Mouse (Mus musculus): ENCODE data around the gene Ncor2.

Gene Ncor2

DNA sequence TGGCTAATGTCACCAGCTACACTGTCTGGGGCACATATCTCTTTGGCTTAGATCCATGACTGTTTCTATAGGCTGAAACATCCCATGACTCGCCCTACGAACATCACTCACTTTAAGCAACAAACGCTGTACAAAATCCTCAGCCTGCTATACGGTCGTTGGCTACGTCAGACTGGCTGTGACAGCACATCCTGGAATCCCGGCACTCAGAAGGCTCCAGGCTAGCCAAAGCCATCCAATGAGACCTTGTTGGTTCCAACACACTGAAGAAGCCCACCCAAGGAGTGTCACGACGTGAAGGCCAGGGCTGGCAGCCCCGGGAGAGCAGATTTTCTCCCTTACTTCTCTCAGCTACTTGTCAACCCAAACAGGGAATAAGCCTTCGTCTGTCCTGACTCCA is 82.7 kb downstream of the Ncor2 start:
- no peak for DNase-seq (ENCODE audit: low spot score in 2 of 2)

DNA sequence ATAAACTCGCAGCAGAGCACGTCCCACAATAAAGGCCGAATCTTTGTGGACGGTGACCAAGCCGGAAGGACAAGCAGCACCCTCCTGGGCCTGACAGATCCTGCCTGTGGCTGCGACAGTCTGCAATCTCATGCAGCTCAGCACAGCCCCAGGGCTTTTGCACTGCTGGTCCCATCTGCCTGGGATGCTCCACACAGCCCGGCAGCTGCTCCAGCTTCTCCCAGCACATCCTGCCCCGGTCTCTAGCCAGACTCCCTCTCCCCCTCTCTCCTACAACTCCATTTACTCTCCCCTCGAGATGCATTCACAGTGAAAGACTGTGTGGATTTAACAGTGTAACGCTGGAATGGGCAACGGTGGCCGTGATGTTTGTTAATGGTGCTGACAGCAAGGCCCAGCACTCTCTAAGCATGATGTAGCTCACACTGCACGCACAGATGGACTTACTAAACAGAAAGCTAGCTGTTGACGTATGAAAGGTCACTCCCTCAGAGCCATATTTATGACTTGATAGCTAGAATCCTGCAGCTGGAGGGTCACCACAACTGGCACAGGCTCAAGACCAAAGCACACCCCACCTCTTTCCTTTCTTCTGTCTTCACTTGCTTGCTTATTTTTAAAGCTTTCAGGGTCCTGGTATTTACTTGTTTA is 83.4 kb downstream of the Ncor2 start:
- no peak for DNase-seq (ENCODE audit: low spot score in 2 of 2)

DNA sequence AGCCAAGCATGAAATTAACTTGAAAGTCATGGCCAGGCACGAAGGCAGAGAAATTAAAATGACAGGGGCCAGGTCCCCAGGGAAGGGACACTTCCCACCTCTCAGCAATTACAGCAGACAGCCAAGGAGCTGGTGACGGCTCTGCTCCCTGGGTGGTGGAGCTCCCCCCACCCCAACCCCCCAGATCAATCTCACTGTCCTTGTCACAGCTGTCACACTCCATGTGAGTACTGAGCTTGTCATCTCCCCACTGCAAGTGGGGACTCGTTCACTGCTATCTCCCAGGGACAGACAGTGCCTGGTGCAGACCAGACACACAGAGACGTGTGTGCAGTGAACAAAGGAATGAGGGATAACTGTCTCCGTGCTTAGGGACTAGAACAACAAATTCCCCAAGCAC is 85.2 kb downstream of the Ncor2 start:
- no peak for DNase-seq (ENCODE audit: low spot score in 2 of 2)

DNA sequence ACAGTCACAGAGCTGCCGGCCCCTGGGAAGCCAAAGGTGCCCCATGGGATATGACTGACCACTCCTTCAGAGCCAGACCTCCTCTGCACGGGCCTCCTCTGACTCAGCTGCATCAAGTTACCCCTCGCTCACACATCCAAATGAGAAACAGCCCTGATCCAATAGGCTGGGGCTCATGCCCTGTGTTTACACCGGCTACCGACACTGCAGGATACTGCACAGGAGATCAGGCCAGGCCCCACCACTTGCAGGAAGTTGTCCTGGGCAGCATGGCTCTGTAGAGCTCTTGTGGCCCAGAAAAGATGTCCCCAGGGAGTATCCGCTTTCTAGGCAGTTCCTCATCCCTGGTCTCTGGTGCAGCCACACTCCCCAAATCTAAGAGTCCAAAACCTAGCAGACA is 90.9 kb downstream of the Ncor2 start:
- no peak for DNase-seq (ENCODE audit: low spot score in 2 of 2)

DNA sequence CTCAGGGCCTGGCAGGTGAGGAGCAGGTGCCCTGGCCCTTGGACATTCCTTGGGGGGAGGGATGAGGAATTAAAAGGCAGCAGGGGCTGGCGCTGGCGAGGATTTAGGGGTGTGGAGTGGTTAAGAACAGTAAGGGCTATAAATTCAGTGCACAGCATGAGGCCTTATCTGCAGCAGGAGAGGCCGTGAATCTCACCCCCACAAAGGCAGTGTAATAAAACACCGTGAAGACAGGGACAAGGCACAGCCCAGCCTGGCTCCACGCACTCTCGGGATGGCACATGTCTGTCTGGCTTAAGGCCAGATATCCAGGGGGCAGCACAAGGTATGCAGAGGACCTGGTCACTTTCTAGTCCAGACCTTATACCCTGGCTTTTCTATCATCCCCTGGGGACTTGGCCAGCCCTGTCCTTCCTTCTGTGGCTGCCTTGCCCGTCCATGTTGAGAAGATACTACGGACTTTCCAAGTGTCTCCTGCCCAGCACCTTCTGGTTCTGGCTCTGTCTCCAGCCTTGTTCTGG is 93.9 kb downstream of the Ncor2 start:
- no peak for DNase-seq (ENCODE audit: low spot score in 2 of 2)

DNA sequence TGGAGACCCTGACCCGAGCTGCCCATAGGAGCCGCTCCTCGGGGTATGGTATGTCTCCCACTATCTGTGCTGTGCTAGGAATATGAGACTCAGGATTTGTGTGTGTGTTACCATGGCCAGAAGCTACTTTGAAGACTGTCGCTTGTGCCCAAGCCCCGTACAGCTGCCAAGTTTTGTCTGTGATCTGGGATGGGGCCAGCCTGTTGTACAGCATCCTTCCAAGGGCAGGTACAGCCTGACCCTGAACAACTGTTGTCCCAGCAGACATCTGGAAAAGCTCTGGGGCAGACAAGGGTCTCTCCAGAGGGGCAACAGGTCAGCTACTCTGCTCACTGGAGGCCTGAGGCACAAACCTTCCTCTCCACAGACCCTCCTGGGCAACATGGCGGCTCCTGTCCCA is 95.3 kb downstream of the Ncor2 start:
- no peak for DNase-seq (ENCODE audit: low spot score in 2 of 2)

DNA sequence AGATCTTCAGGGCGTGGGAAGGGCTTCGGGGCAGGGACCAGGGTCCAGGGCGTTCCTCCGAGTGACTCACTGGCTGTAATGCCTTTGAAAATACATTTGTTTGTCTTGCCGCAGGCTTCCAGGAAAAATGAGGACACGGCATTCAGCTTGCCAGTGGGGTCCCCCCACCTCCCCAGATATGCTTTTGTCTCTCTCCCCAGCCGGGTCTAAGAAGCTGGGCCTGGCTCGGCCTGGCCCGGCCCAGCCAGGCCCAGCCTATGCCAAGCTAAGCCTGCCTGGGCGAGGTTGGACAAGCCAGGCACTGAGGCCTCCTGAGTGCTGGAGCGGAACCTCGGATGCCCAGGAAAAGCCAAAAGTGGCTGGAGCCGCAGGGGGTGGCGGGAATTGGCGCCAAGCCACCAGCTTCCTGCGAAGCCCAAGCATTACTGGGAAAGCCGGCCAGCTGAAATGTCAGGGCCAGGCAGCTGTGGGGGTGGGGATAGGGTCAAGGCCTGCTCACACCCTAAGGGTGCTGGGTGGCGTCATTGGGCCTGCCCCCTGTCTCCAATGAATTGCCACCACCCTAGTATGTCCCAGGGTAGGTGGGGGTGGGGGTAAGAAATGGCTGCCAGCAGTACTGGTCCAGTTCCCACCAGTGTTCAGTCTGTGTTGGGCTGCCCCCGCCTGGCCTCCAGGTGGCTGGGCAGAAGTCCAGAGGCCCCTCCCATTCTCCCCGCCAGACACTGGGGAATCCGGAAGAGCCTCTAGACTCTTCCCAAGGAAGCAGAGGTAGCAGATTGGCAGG is 97.5 kb downstream of the Ncor2 start:
- peak; percentile 78 to 91 for DNase-seq (ENCODE audit: low spot score in 2 of 2)

DNA sequence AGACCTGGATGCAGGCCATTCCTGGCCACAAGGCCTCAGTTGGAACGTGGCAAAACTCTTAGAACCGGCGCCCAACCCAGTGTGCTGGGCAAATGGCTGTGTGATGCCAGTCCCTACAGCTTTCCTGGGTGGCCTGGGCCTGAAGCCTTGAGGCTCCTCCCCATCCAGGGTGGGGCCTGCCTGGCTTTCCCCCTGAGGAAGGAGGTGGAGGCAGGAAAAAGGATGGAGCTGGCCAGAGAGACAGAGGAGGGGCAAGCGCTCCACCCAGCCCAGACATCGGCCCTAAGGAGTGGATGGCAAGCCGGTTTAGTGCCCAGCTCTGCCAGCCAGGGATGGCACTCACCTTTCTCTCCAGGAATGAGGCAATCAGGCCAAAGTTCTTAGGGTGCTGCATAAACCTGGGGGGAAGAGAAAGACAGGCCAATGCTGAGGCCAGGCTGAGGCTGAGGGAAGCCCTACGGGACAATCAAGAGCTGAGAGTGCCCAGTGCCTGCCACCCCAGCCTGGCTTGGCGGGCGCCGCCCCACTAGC is 98.2 kb downstream of the Ncor2 start:
- DNase-seq (ENCODE audit: low spot score in 2 of 2): no peak

DNA sequence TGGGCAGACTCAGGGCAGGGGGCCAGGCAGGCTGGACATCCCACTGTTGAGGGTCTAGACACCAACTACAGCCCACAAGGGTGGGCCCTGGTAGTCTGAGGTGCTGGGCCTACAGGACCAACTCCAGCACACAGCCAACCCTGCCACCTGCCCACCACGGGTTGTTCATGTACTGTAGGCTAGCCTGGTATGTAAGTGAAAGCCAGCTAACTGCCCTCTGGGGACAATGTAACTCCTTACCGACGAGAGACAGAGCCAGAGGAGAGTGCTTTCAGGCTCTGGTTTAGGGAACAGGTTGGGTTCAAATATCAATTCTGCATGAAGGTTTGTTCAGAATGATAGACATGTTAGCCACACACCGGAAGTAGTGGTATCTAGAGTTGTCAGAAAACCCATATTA is 98.7 kb downstream of the Ncor2 start:
- DNase-seq (ENCODE audit: low spot score in 2 of 2): no peak

DNA sequence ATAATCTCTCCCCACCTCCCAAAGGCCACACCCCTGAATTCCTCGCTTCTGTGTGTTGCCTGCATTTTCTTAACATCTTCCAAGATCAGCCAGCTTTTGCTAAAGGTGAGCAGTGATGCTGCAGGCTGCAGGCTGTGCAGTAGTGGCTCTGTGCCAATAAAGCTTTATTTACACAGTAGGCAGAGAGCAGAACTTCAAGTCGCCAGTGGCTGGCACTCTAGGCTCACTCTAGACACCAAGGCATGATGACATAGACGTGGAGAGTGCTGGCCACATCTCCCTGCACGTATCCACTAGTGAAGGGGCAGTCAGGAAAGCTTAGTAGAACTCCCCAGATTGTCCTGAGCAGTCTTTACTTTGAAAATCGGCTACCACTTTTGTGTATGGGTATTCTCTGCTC is 100.8 kb downstream of the Ncor2 start:
- DNase-seq (ENCODE audit: low spot score in 2 of 2): no peak

DNA sequence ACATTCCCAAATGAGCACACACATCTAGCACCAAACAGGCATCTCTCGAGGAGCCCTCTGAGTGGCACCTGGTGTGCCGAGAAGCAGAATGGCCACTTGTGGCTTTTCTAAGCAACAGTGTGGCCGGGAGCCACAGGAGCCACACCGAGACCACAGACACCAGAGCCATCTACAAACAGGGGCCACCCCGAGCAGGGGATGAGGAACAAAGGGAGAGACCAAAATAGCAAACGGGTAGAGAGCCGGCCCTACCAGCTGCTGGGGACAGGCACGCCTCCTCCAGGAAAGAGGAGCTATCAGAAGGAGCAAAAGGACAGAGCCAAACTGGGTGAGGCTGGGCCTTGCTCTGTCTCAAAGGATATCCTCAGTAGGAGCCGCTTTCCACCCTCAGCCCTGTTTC is 102.8 kb downstream of the Ncor2 start:
- no peak for DNase-seq (ENCODE audit: low spot score in 2 of 2)

DNA sequence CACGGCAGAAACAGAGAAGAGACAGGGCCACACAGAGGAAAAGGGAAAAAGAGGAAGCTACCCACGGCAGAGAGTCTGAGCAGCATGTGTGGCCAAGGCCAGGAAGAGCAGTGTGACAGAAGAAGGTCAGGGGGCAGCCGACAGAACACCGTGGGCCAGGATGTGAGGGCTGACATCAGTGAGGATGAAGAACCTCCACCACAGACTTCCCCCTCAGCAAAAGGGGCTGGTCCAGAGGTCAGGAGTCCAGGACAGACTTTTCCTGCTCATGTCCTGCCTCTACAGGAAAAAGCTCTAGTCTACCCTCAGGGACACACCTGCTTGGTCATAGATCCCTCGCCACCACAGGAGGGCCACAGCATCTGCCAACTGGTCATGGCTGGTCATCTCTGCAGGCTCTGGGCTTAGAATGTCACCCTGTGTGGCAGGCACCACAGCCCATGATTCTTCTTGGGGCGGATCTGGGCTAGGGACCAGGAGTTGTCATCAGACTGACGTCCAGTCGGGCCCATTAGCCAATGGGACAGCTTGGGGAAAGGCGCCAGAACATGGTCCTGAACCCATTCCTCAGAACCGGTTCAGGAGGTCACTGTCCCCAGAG is 104.3 kb downstream of the Ncor2 start:
- DNase-seq (ENCODE audit: low spot score in 2 of 2): no peak

DNA sequence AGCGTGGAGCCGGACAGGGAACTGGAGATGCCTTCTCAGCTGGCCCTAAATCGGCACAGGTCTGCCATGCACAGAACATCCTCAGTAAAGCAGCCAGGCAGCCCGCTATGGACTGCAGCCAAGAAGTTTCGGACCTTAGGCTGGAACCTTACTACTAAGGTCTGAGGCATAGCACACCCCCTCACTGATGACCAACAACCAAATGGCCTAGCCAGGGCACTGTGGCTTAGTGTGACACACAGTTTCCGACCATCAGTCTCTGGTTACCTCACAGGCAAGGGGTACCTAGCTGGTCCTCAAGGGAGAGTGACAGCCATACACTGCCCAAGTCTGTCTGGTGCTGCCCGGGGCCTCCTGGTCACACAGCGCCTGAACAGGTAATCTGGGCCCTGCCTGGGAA is 105.1 kb downstream of the Ncor2 start:
- no peak for DNase-seq (ENCODE audit: low spot score in 2 of 2)

DNA sequence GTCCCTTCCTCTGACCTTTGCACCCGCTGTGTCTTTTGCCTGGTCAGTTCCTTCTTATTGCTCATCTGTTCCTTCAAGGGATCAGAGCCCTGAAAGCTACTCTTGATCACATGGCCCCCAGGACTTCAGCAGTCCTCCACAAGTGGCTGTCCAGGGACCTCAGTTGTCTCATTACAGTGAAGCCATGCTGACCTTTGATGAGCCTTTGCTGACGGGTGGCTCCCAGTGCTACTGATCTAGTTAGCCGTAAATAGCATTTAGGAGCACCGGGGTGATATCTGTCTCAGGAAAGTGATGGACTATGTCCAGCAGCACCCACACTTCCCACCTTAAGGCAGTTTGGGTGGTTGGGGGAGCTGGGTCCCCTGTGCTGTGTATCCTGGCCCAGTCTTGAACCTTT is 105.7 kb downstream of the Ncor2 start:
- no peak for DNase-seq (ENCODE audit: low spot score in 2 of 2)

DNA sequence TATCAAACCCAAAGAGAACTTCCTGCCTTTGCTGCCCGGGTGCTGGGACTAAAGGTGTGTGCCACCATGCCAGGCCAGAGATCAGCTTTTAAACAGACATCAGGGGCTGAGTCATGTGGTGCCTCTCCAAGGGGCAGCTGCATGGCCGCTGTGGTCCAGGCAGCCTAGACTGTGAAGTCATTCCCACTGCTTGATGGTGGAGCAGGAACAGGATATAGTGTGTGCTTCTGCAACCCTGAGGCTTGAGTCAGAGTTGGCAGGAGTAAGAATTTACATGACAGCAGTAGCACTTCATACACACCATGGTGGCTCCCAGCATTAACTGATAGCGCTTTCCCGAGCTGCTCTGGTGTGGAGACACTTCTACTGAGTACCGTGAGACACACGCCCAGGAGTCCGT is 106.6 kb downstream of the Ncor2 start:
- no peak for DNase-seq (ENCODE audit: low spot score in 2 of 2)

DNA sequence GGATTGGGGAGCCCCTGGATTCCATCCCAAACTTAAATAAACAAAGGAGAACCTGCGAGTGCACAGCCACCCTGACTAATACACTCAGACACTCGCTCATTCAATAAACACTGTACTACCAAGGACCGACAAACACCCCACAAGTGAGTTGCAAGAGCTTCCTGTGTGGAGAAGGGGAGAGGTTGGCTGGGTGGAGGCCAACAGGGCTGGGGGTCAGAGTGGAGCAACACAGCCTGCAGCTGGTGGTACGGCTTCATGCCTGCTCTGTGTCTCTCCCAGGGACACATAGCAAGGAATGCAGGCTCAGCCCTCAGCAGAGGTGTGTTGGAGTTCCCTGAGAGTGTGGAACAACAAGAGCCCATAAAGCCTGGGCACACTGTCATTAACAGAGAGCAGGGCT is 107.1 kb downstream of the Ncor2 start:
- no peak for DNase-seq (ENCODE audit: low spot score in 2 of 2)

DNA sequence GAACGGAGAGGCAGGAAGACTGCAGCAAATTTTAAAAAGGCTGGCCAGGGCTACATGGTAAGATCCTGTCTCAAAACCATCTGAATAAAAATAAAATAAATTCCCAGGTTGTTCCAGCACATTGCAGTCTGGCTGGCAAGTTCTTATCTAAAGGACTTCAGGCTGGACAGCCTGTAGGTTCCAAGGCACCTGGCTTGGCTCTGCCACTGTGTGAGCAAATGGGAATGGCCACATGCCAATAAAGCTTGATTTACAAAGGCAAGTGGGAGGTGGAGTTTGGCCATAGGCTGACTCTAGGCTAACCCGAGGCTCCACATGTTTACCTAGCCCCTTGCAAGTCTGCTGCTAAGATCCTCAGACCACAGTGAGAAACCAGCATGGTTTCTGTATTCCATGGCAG is 108.6 kb downstream of the Ncor2 start:
- DNase-seq (ENCODE audit: low spot score in 2 of 2): no peak

DNA sequence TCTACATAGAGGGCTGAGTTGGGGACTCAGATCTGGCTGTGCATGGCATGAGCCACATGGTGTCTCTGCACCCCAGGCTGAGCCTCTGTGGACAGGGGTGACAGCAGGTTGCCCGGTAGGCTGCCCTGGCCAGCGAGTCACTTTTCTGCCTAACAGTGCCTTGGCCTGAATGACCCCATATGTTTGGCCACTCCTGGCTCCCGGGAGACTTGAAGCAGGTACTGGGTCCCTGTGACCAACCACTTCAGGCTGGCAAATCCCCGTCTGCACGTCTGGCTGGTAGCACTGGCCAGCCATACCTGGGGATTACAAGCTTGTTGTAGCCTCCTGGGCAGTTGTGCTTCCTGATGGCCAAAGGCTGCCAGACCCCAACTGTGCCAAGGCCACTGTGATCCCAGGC is 109.1 kb downstream of the Ncor2 start:
- no peak for DNase-seq (ENCODE audit: low spot score in 2 of 2)

DNA sequence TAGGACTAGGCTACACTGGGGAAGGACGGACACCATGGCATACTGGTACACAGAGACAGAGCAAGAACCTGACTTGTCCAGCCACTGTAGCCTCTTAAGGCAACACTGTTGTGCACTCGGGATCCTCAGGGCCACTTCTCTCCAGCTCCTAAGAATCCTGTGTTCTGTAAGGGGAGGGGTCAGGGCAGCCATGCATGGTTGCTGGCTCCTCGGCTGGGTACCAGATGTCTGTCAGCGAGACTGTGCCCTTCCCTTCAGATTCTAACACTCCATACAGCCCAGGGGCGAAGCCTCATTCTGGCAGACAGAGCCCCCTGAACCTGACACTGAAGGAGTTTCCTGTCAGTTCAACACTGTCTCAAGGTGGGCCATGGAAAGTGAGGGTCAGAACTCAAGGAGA is 109.6 kb downstream of the Ncor2 start:
- DNase-seq (ENCODE audit: low spot score in 2 of 2): no peak

DNA sequence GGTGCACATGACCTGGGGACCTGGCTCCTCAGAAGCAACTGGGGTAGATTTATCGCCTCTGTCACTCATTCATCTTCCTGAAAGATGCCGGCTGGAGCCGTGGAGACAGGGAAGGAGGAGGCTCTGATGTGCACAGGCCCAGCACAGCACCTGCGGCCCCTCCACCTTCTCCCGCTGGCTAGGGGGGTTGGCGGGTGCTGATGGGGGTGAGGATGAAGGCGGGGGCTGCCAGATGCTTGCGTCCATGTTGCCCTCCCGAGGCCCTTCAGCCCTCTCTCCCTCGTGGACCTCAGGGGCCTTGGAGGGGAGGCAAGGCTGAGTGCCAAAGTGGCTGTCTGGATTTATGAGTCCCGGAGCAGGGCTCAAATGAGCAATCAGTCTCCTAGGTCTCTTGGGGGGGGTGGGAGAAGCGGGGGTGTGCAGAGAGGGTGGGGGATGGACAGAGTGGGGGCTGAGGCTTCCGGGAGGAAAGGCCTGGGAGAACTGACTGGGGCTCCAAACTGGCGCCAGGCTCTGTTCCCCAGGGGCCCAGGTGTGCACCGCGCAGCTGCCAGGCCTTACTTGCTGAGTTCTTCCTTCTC is 110.6 kb downstream of the Ncor2 start:
- no peak for DNase-seq (ENCODE audit: low spot score in 2 of 2)

DNA sequence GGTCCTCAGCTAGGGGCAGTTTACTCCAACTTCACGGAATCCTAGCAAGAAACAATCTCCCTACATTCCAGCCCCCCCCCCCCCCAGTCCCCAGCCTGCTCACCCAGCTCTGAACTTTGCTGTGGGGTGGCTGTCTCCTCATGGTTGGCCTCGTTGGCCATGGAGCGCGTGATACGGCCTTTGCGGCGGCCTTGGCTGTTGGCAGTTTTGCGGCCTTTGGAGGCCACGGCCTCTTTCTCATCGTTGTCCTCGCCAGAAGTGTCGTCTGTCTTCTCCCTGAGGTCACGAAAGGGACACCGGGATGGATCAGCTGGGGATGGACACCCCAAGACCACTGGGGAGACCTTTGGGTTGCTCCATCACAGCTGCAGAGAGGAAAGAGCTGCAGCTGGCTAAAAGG is 111.3 kb downstream of the Ncor2 start:
- no peak for DNase-seq (ENCODE audit: low spot score in 2 of 2)

Data from cerebellum, postnatal 4 days (tissue).